Mouse (Mus musculus) midbrain, postnatal 0 days (tissue): ENCODE results near the gene Lin7a. TPM values are rescaled to one million over a fixed set of nuclear protein-coding genes. Genes with fewer than 3 reads are reported as not detected.
"Not testable (repeated sequence)": the region's sequence is repeated elsewhere in the genome, so short reads cannot be mapped to it uniquely, and the experiment has no call there.

Experiments used
- ATAC-seq: fragments of 200-750 bp; cut with Nextera tagmentation; 2 replicates; pipeline ENCODE4 v1.8.0; 2017; ENCODE audit warnings: moderate number of reproducible peaks, mild to moderate bottlenecking, moderate TSS enrichment, moderate library complexity; ENCODE audit not compliant: low FRiP score
- DNase-seq: peaks from one replicate; pipeline ENCODE4 v3.0.0-alpha.2; 2015; ENCODE audit warnings: low spot score
- H3K27ac ChIP-seq: fragments of 300-500 bp; sonication (generic); 2 replicates; pipeline ENCODE4 v1.5.1; 2014; ENCODE audit warnings: low read depth, mild to moderate bottlenecking, low read length, mixed read lengths
- H3K27me3 ChIP-seq: fragments of 300-500 bp; sonication (generic); 2 replicates; pipeline ENCODE4 v1.6.1; 2014; ENCODE audit warnings: low read length, control low read depth, mixed read lengths; ENCODE audit not compliant: insufficient read depth
- H3K36me3 ChIP-seq: fragments of 300-500 bp; sonication (generic); 2 replicates; pipeline ENCODE4 v1.6.1; 2014; ENCODE audit warnings: low read length, control low read depth, mixed read lengths; ENCODE audit not compliant: insufficient read depth
- H3K4me1 ChIP-seq: fragments of 300-500 bp; sonication (generic); 2 replicates; pipeline ENCODE4 v1.6.1; 2014; ENCODE audit warnings: mild to moderate bottlenecking, control low read depth, antibody characterized with exemption, low read length, mixed read lengths; ENCODE audit not compliant: insufficient read depth
- H3K4me2 ChIP-seq: fragments of 300-500 bp; sonication (generic); 2 replicates; pipeline ENCODE4 v1.6.1; 2014; ENCODE audit warnings: low read depth, mild to moderate bottlenecking, low read length, mixed read lengths; ENCODE audit not compliant: poor library complexity, severe bottlenecking
- H3K4me3 ChIP-seq: fragments of 300-500 bp; sonication (generic); 2 replicates; pipeline ENCODE4 v1.5.1; 2014; ENCODE audit warnings: low read depth, mild to moderate bottlenecking, low read length, moderate library complexity
- H3K9ac ChIP-seq: fragments of 300-500 bp; sonication (generic); replicated peaks from 2 replicates; pipeline ENCODE4 v1.6.1; 2014; ENCODE audit warnings: mild to moderate bottlenecking, low read length, moderate library complexity, mixed read lengths; ENCODE audit not compliant: poor library complexity, severe bottlenecking
- H3K9me3 ChIP-seq: fragments of 300-500 bp; sonication (generic); 2 replicates; pipeline ENCODE4 v1.6.1; 2016; ENCODE audit warnings: low read length, control low read depth
- CTCF ChIP-seq: IDR thresholded peaks from 2 replicates; pipeline ENCODE4 v1.5.1; 2016; ENCODE audit warnings: antibody characterized with exemption, mild to moderate bottlenecking
- WGBS: fragments of 180-500 bp; shearing (Covaris S2); extraction: QIAGEN DNeasy Blood & Tissue Kit; methylation state at CpG from one replicate; pipeline ENCODE4 v1.1.7; 2014; 5-methylcytosine and 5-hydroxymethylcytosine counted together
- polyA plus RNA-seq: library from polyadenylated mRNA; unstranded; fragments of >200 nt; fragmentation: Nextera tagmentation; extraction: Ambion mirVana; gene quantifications from 2 replicates; pipeline ENCODE4 v1.2.1, GENCODE M21; 2015
- total RNA-seq: library from RNA; depleted of rRNA; stranded (reverse); fragments of >200 nt; gene quantifications from 2 replicates; pipeline ENCODE4 v1.2.3, GENCODE M21; 2014

Lin7a gene
- total and polyA plus RNA-seq, 2 experiments from 2014 or later = 28.5 to 41.7 TPM

GRCm38 (mm10) chr10:107238861-107239435, 32.5 kb upstream of the Lin7a start:
- no peaks in the 10 kb centered on the region for H3K36me3 ChIP-seq
- no peak overlapping the region for H3K4me3 ChIP-seq
- no peak overlapping the region for H3K9ac ChIP-seq
- DNase-seq (no peak), ATAC-seq (no peak)
- H3K4me1 ChIP-seq = no peaks in the 10 kb centered on the region
- TF ChIP-seq CTCF = no peak
- no peak overlapping the region for H3K4me2 ChIP-seq
- no peaks in the 10 kb centered on the region for H3K9me3 ChIP-seq
- whole genome bisulfite sequencing = 73% methylated on average over 3 of the region's 3 CpGs
- no peaks in the 10 kb centered on the region for H3K27me3 ChIP-seq
- no peak overlapping the region for H3K27ac ChIP-seq

- no peak overlapping the region for H3K9ac ChIP-seq
- ATAC-seq = no peak
- H3K9me3 ChIP-seq = no peaks in the 10 kb centered on the region
- H3K36me3 ChIP-seq = no peaks in the 10 kb centered on the region
- WGBS = 91% methylated on average over 2 of the region's 2 CpGs
- H3K4me3 ChIP-seq = no peak overlapping the region
- TF ChIP-seq CTCF = no peak
- H3K27ac ChIP-seq = no peak overlapping the region
- no peak overlapping the region for H3K4me2 ChIP-seq
- H3K27me3 ChIP-seq = no peaks in the 10 kb centered on the region
- no peak for DNase-seq
- H3K4me1 ChIP-seq = no peaks in the 10 kb centered on the region
Observed at GRCm38 (mm10) chr10:107239651-107240330, 31.7 kb upstream of the Lin7a start.

- TF ChIP-seq CTCF = no peak
- DNase-seq (no peak), ATAC-seq (no peak)
- Histone ChIP-seq H3K9me3 (no peaks in the 10 kb centered on the region), H3K4me3 (no peak overlapping the region), H3K36me3 (no peaks in the 10 kb centered on the region), H3K4me2 (no peak overlapping the region), H3K4me1 (no peaks in the 10 kb centered on the region), H3K27me3 (no peaks in the 10 kb centered on the region), H3K27ac (no peak overlapping the region), H3K9ac (no peak overlapping the region)
- WGBS = 89% methylated on average over 1 of the region's 1 CpGs
Observed at GRCm38 (mm10) chr10:107240446-107240845, 31.0 kb upstream of the Lin7a start.

- H3K27me3 ChIP-seq = no peaks in the 10 kb centered on the region
- no peaks in the 10 kb centered on the region for H3K36me3 ChIP-seq
Observed at GRCm38 (mm10) chr10:107240986-107241385, 30.5 kb upstream of the Lin7a start.

GRCm38 (mm10) chr10:107241406-107241805, 30.1 kb upstream of the Lin7a start:
- H3K27ac ChIP-seq = no peak overlapping the region
- H3K4me3 ChIP-seq = no peak overlapping the region
- no peaks in the 10 kb centered on the region for H3K9me3 ChIP-seq
- H3K9ac ChIP-seq = no peak overlapping the region
- DNase-seq (no peak), ATAC-seq (no peak)
- no peaks in the 10 kb centered on the region for H3K4me1 ChIP-seq
- H3K27me3 ChIP-seq = no peaks in the 10 kb centered on the region
- no peak for TF ChIP-seq CTCF
- H3K4me2 ChIP-seq = no peak overlapping the region
- no peaks in the 10 kb centered on the region for H3K36me3 ChIP-seq

More at GRCm38 (mm10) chr10:107240986-107241385, 30.5 kb upstream of the Lin7a start:
- ATAC-seq (no peak), DNase-seq (no peak)
- no peaks in the 10 kb centered on the region for H3K9me3 ChIP-seq
- no peak for TF ChIP-seq CTCF
- 91% methylated on average over 3 of the region's 3 CpGs for WGBS
- H3K4me3 ChIP-seq = no peak overlapping the region
- H3K4me2 ChIP-seq = no peak overlapping the region
- no peaks in the 10 kb centered on the region for H3K4me1 ChIP-seq
- no peak overlapping the region for H3K9ac ChIP-seq
- H3K27ac ChIP-seq = no peak overlapping the region

GRCm38 (mm10) chr10:107241999-107242398, 29.5 kb upstream of the Lin7a start:
- not testable (repeated sequence) for H3K4me1 ChIP-seq, H3K4me3 ChIP-seq, ATAC-seq, H3K9me3 ChIP-seq, H3K27me3 ChIP-seq, H3K36me3 ChIP-seq, H3K4me2 ChIP-seq, H3K9ac ChIP-seq, H3K27ac ChIP-seq, DNase-seq
- 80% methylated on average over 1 of the region's 1 CpGs for WGBS
